Mouse (Mus musculus): ENCODE measurements around the gene Gm17190.
"Not testable (repeated sequence)": the region's sequence is repeated elsewhere in the genome, so short reads cannot be mapped to it uniquely, and the experiment has no call there.

The Gm17190 gene

GRCm38 (mm10) chr13:96081754-96082153 is at the start of gene Gm17190:
TSS of gene Gm17190 (plus strand) at chr13:96082054.
- not testable (repeated sequence) for DNase-seq (ENCODE audit: low spot score in 2 of 2)

- DNase-seq (ENCODE audit: low spot score in 2 of 2) = no peak
Observed at GRCm38 (mm10) chr13:96039536-96039935, 42.3 kb upstream of the Gm17190 start.

- no peak for DNase-seq (ENCODE audit: low spot score in 2 of 2)
Observed at GRCm38 (mm10) chr13:96040275-96041042, 41.4 kb upstream of the Gm17190 start.

- no peak for DNase-seq (ENCODE audit: low spot score in 2 of 2)
Observed at GRCm38 (mm10) chr13:96045396-96045795, 36.5 kb upstream of the Gm17190 start.

- DNase-seq (ENCODE audit: low spot score in 2 of 2) = no peak
Observed at GRCm38 (mm10) chr13:96052755-96053154, 29.1 kb upstream of the Gm17190 start.

GRCm38 (mm10) chr13:96073555-96073954 is 8.3 kb upstream of the Gm17190 start:
- DNase-seq (ENCODE audit: low spot score in 2 of 2) = peak in 1 of 2 experiments; percentile 31

GRCm38 (mm10) chr13:96081276-96081675 is 578 bp upstream of the Gm17190 start, which contains the start of gene Gm20075:
TSS of gene Gm20075 (minus strand) at chr13:96081376.
- DNase-seq (ENCODE audit: low spot score in 2 of 2) = not testable (repeated sequence)

- no peak for DNase-seq (ENCODE audit: low spot score in 2 of 2)
Observed at GRCm38 (mm10) chr13:96085581-96086302, 3.9 kb downstream of the Gm17190 start.

- no peak for DNase-seq (ENCODE audit: low spot score in 2 of 2)
Observed at GRCm38 (mm10) chr13:96090929-96091328, 9.1 kb downstream of the Gm17190 start.

- DNase-seq (ENCODE audit: low spot score in 2 of 2) = no peak
Observed at GRCm38 (mm10) chr13:96106367-96106766, 24.5 kb downstream of the Gm17190 start.

- no peak for DNase-seq (ENCODE audit: low spot score in 2 of 2)
Observed at GRCm38 (mm10) chr13:96110767-96111166, 28.9 kb downstream of the Gm17190 start.

- DNase-seq (ENCODE audit: low spot score in 2 of 2) = no peak
Observed at GRCm38 (mm10) chr13:96112711-96113110, 30.9 kb downstream of the Gm17190 start.

GRCm38 (mm10) chr13:96125011-96125410 is 43.2 kb downstream of the Gm17190 start:
- DNase-seq (ENCODE audit: low spot score in 2 of 2) = no peak

GRCm38 (mm10) chr13:96126669-96127068 is 44.8 kb downstream of the Gm17190 start:
- DNase-seq (ENCODE audit: low spot score in 2 of 2) = no peak

- DNase-seq (ENCODE audit: low spot score in 2 of 2) = no peak
Observed at GRCm38 (mm10) chr13:96129081-96129480, 47.2 kb downstream of the Gm17190 start.

- peak; percentile 85 to 86 for DNase-seq (ENCODE audit: low spot score in 2 of 2)
Observed at GRCm38 (mm10) chr13:96131050-96131449, 49.2 kb downstream of the Gm17190 start.

- DNase-seq (ENCODE audit: low spot score in 2 of 2) = peak; percentile 27 to 31
Observed at GRCm38 (mm10) chr13:96131911-96132310, 50.1 kb downstream of the Gm17190 start.

GRCm38 (mm10) chr13:96132401-96132816 is 50.6 kb downstream of the Gm17190 start, which contains the start of gene Sv2c:
TSS of gene Sv2c (minus strand) at chr13:96132577.
- peak; percentile 80 to 81 for DNase-seq (ENCODE audit: low spot score in 2 of 2)

Measured in right cerebral cortex, postnatal 10 days (tissue).